Mouse (Mus musculus) small intestine, adult 2 months (tissue): ENCODE measurements around the gene Cdon. TPM values are rescaled to one million over a fixed set of nuclear protein-coding genes. Genes with fewer than 3 reads are reported as not detected.

Source experiments
- H3K27ac ChIP-seq: fragments of 200-500 bp; 2 replicates; pipeline ENCODE4 v1.5.1; 2012; ENCODE audit warnings: low read depth, low read length, control low read depth, inconsistent platforms; ENCODE audit not compliant: insufficient read depth
- H3K27me3 ChIP-seq: fragments of 200-500 bp; 2 replicates; pipeline ENCODE4 v1.6.1; 2012; ENCODE audit warnings: mild to moderate bottlenecking, moderate library complexity, low read length, inconsistent platforms; ENCODE audit not compliant: control insufficient read depth, insufficient read depth
- H3K36me3 ChIP-seq: fragments of 200-500 bp; 2 replicates; pipeline ENCODE4 v1.6.1; 2012; ENCODE audit warnings: mild to moderate bottlenecking, low read length, control low read depth, inconsistent platforms; ENCODE audit not compliant: control insufficient read depth, insufficient read depth
- H3K4me1 ChIP-seq: fragments of 200-500 bp; 2 replicates; pipeline ENCODE4 v1.6.1; 2012; ENCODE audit warnings: low read length, inconsistent platforms, mixed read lengths; ENCODE audit not compliant: control insufficient read depth, insufficient read depth, insufficient read length
- H3K4me3 ChIP-seq: fragments of 200-500 bp; 2 replicates; pipeline ENCODE4 v1.5.1; 2012; ENCODE audit warnings: low read depth, mild to moderate bottlenecking, control low read depth, inconsistent platforms, low read length, moderate library complexity
- CTCF ChIP-seq: fragments of 200-500 bp; IDR thresholded peaks from 2 replicates; pipeline ENCODE4 v1.5.1; 2012; ENCODE audit warnings: low read depth, mild to moderate bottlenecking, control low read depth, inconsistent platforms, low read length, moderate library complexity, mixed read lengths; ENCODE audit not compliant: insufficient replicate concordance, insufficient read length; ENCODE audit errors: extremely low read depth
- POLR2A ChIP-seq: fragments of 200-500 bp; IDR thresholded peaks from 2 replicates; pipeline ENCODE4 v1.6.1; 2012; ENCODE audit warnings: low read depth, mild to moderate bottlenecking, control low read depth, inconsistent platforms, low read length, moderate library complexity
- WGBS: fragments of 180-500 bp; shearing (Covaris S2); methylation state at CpG from one replicate; pipeline ENCODE4 v1.1.7; 2018; 5-methylcytosine and 5-hydroxymethylcytosine counted together
- polyA plus RNA-seq: library from polyadenylated mRNA; depleted of rRNA; stranded (reverse); fragments of >200 nt; gene quantifications from 2 replicates; pipeline ENCODE4 v1.2.3, GENCODE M21; 2012

Gene Cdon
- polyA plus RNA-seq, 1 experiment = 1.4 TPM

DNA sequence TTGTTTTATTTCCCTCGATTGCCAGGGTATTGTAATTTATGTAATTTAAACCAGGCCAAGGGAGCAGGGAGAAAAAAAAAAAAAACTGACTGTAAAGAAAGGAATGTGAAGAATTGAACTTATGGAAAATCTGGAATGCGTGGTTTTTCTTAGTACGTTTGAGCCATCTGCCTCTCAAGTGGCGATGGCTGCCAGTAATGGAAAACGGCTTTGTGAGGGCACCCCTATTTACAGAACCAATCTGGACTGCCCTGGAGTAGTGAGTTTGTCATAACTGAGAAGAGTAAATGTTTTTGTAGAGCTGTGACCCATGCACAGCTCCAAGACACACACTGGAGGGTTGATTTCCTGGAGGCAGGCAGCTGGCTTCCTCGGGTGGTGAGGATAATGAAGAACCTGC lies 32.4 kb downstream of the Cdon start:
- Histone ChIP-seq H3K27me3 (no peaks in the 10 kb centered on the region), H3K27ac (no peak overlapping the region), H3K4me1 (no peaks in the 10 kb centered on the region), H3K4me3 (no peak overlapping the region), H3K36me3 (peaks cover 7% of the 10 kb centered on the region)
- no peak for TF ChIP-seq CTCF
- WGBS = 79% methylated on average over 6 of the region's 6 CpGs

GRCm38 (mm10) chr9:35459594-35459993 lies 38.7 kb downstream of the Cdon start:
- no peak for TF ChIP-seq CTCF
- no peak for TF ChIP-seq POLR2A
- peaks cover 10% of the 10 kb centered on the region for H3K36me3 ChIP-seq
- no peak overlapping the region for H3K4me3 ChIP-seq
- 88% methylated on average over 8 of the region's 8 CpGs for WGBS
- no peaks in the 10 kb centered on the region for H3K27me3 ChIP-seq
- H3K27ac ChIP-seq = no peak overlapping the region
- H3K4me1 ChIP-seq = no peaks in the 10 kb centered on the region

DNA sequence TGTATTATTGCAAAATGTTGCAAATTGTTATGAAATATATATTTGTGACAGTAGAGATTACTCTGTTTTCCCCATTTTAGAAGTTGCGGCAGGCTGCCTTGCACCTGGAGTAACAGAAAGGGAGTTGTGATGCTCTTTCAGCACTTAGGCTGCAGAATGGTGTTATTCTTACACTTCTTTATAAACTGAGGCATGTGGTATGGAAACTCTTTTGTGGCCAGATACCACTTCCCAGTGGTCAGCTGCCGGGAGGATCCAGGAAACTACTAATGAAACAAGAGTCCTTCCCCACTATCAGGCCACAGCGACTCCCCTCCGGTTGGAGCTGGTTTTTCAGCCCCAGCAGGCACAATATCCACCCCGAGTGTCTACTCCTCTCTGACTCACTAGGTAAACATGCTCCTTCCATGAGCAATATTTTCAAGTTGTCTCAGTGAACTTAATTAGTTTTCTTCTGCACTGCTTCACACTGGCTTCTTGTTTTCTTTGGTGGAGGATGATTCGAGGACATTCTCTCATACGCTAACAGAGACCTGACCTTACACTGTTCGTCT lies 46.4 kb downstream of the Cdon start:
- Histone ChIP-seq H3K27me3 (no peaks in the 10 kb centered on the region), H3K27ac (no peak overlapping the region), H3K36me3 (0 out of 2 replicates have a peak, but pooled peaks cover 1% of the 10 kb centered on the region), H3K4me3 (no peak overlapping the region), H3K4me1 (no peaks in the 10 kb centered on the region)
- no peak for TF ChIP-seq POLR2A
- 54% methylated on average over 8 of the region's 8 CpGs for WGBS

DNA sequence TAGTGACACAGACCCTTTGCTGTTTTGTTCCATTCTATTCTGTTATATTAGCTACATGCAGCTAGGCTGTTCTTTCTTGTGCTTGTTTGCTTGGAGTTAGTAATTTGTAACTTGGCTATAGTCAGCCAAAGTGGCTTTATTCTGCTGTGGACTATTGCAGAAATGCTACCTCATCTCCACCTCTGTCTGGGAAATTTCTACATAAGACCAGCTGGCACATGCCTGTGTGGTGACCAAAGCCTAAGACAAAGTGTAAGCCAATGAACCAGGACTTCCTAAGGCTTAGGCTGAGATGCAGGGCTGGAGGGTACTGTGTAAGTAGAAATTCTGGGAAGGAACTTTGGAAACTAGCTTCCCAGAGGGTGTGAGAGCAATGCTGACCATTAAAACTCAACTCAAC lies 48.0 kb downstream of the Cdon start:
- Histone ChIP-seq H3K36me3 (0 out of 2 replicates have a peak, but pooled peaks cover 1% of the 10 kb centered on the region), H3K4me3 (no peak overlapping the region), H3K27ac (no peak overlapping the region), H3K4me1 (no peaks in the 10 kb centered on the region), H3K27me3 (no peaks in the 10 kb centered on the region)
- TF ChIP-seq POLR2A (no peak), CTCF (no peak)

- Histone ChIP-seq H3K4me1 (no peaks in the 10 kb centered on the region), H3K27me3 (no peaks in the 10 kb centered on the region), H3K4me3 (no peak overlapping the region), H3K36me3 (peaks cover 8% of the 10 kb centered on the region), H3K27ac (no peak overlapping the region)
- no peak for TF ChIP-seq CTCF
- TF ChIP-seq POLR2A = no peak
- 54% methylated on average over 10 of the region's 10 CpGs for WGBS
Observed at GRCm38 (mm10) chr9:35474104-35474724, 53.3 kb downstream of the Cdon start.

- Histone ChIP-seq H3K27ac (no peak overlapping the region), H3K36me3 (peaks cover 9% of the 10 kb centered on the region), H3K4me3 (no peak overlapping the region), H3K27me3 (no peaks in the 10 kb centered on the region), H3K4me1 (no peaks in the 10 kb centered on the region)
- WGBS = 66% methylated on average over 7 of the region's 7 CpGs
- TF ChIP-seq POLR2A = no peak
- TF ChIP-seq CTCF = no peak
Observed at GRCm38 (mm10) chr9:35475394-35475793, 54.5 kb downstream of the Cdon start.

GRCm38 (mm10) chr9:35479456-35479855 lies 58.5 kb downstream of the Cdon start:
- no peak overlapping the region for H3K27ac ChIP-seq
- H3K36me3 ChIP-seq = peaks cover 9% of the 10 kb centered on the region; the same call in 1 of the 2 replicates
- no peaks in the 10 kb centered on the region for H3K27me3 ChIP-seq
- H3K4me1 ChIP-seq = no peaks in the 10 kb centered on the region
- TF ChIP-seq CTCF (no peak), POLR2A (no peak)
- no peak overlapping the region for H3K4me3 ChIP-seq
- WGBS = 90% methylated on average over 6 of the region's 6 CpGs
